Comparison of ENCODE assay signal across 12 mouse cellular contexts in the genomic region with DNA sequence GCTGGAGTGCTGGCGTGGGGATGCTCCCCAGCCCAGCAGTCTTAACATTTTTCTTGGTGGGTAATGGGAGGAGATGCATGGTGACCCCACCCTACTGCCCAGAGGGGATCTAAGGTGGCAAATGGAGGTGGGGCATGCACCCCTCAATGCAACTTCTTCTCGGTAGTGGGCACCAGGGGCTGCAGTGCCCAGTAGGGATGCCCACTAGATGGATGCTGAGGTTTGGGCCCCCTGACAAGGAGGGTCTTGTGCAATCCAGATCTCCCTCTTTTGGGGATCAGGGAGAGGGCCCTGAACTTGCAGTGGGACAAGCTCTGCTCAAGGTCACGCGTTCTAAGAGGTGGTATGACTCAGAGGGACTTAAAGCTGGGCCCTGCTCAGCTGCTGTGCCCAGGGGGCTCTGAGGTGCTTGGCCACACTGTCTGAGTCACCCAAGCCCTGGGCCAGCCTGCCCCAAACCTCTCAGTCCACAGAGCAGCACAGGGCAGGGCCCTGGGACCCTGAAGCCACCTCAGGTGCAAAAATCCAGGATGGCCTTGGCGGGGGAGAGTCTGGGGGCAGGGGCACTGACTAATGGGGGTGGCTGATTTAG. TPM values are rescaled to one million over a fixed set of nuclear protein-coding genes. Genes with fewer than 3 reads are reported as not detected.
DNase-seq lines count a peak whose midpoint lies in the region; ATAC-seq lines count a peak whose summit lies in the region.
"Had no signal": no experiment of that assay in that cellular context is flagged by ENCODE, and none has a peak within 500 bp of the region (broad histone marks: within the 10 kb centered on the region; RNA-seq: fewer than 3 reads in every experiment).

No protein-coding gene starts in this region.

- no peak overlapping the region for H3K4me3 ChIP-seq in kidney, embryonic 14.5 days (ENCODE audit: low read length)
- no peak overlapping the region for H3K4me3 ChIP-seq in embryonic facial prominence, embryonic 12.5 days
- peak overlapping the region; percentile 46 for H3K4me3 ChIP-seq in hindbrain, embryonic 12.5 days
- H3K4me3 ChIP-seq in neural tube, embryonic 12.5 days: peak overlapping the region; percentile 45

- H3K4me2 ChIP-seq in kidney, embryonic 14.5 days (replicated peaks; ENCODE audit: low read depth, low read length): no peak overlapping the region
- H3K4me2 ChIP-seq in embryonic facial prominence, embryonic 12.5 days (replicated peaks): peak overlapping the region; percentile 56; the same call in 1 of the 2 replicates
- H3K4me2 ChIP-seq in hindbrain, embryonic 12.5 days (replicated peaks): peak overlapping the region; percentile 78
- peak overlapping the region; percentile 71 for H3K4me2 ChIP-seq in neural tube, embryonic 12.5 days (replicated peaks)

- H3K27me3 ChIP-seq in kidney, embryonic 14.5 days (ENCODE audit: control insufficient read depth, insufficient read depth, low read length): peaks cover 26% of the 10 kb centered on the region
- peaks cover 45% of the 10 kb centered on the region for H3K27me3 ChIP-seq in embryonic facial prominence, embryonic 12.5 days
- peaks cover 45% of the 10 kb centered on the region for H3K27me3 ChIP-seq in hindbrain, embryonic 12.5 days
- peaks cover 44% of the 10 kb centered on the region for H3K27me3 ChIP-seq in neural tube, embryonic 12.5 days (replicated peaks)

- 0 out of 2 replicates have a peak overlapping the region, but pooled peaks have one; percentile 28 for H3K9ac ChIP-seq in kidney, embryonic 14.5 days (ENCODE audit: low read depth, low read length)
- H3K9ac ChIP-seq in embryonic facial prominence, embryonic 12.5 days: no peak overlapping the region
- peak overlapping the region; percentile 70 for H3K9ac ChIP-seq in hindbrain, embryonic 12.5 days
- peak overlapping the region; percentile 64 for H3K9ac ChIP-seq in neural tube, embryonic 12.5 days
- H3K9ac ChIP-seq: heart, embryonic 15.5 days; liver, embryonic 14.5 days had no signal

- H3K9me3 ChIP-seq in kidney, embryonic 14.5 days (ENCODE audit: control insufficient read depth, low read length): no peaks in the 10 kb centered on the region
- H3K9me3 ChIP-seq in embryonic facial prominence, embryonic 12.5 days: no peaks in the 10 kb centered on the region
- no peaks in the 10 kb centered on the region for H3K9me3 ChIP-seq in hindbrain, embryonic 12.5 days (replicated peaks)
- no peaks in the 10 kb centered on the region for H3K9me3 ChIP-seq in neural tube, embryonic 12.5 days
- H3K9me3 ChIP-seq: heart, embryonic 15.5 days had no signal

- H3K36me3 ChIP-seq in kidney, embryonic 14.5 days (ENCODE audit: control insufficient read depth, insufficient read depth, low read length): no peaks in the 10 kb centered on the region
- no peaks in the 10 kb centered on the region for H3K36me3 ChIP-seq in embryonic facial prominence, embryonic 12.5 days
- no peaks in the 10 kb centered on the region; the same call in 1 of the 2 replicates for H3K36me3 ChIP-seq in hindbrain, embryonic 12.5 days
- no peaks in the 10 kb centered on the region; the same call in 1 of the 2 replicates for H3K36me3 ChIP-seq in neural tube, embryonic 12.5 days
- H3K36me3 ChIP-seq: heart, embryonic 15.5 days had no signal

- 70% methylated on average over 5 of the region's 5 CpGs for WGBS in kidney, embryonic 14.5 days
- 78% methylated on average over 5 of the region's 5 CpGs for WGBS in embryonic facial prominence, embryonic 12.5 days
- 74% methylated on average over 5 of the region's 5 CpGs for WGBS in hindbrain, embryonic 12.5 days
- 75% methylated on average over 5 of the region's 5 CpGs for WGBS in neural tube, embryonic 12.5 days

- H3K4me1 ChIP-seq in kidney, embryonic 14.5 days (ENCODE audit: control insufficient read depth, insufficient read depth, low read length): 0 out of 2 replicates have a peak, but pooled peaks cover 7% of the 10 kb centered on the region
- peaks cover 5% of the 10 kb centered on the region; the same call in 1 of the 2 replicates for H3K4me1 ChIP-seq in embryonic facial prominence, embryonic 12.5 days
- H3K4me1 ChIP-seq in hindbrain, embryonic 12.5 days: peaks cover 12% of the 10 kb centered on the region
- H3K4me1 ChIP-seq in neural tube, embryonic 12.5 days: peaks cover 12% of the 10 kb centered on the region

- ATAC-seq in kidney, embryonic 14.5 days (ENCODE audit: low FRiP score, low TSS enrichment): no peak
- ATAC-seq in embryonic facial prominence, embryonic 12.5 days (ENCODE audit: insufficient number of reproducible peaks, insufficient read depth, low FRiP score, low TSS enrichment): no peak
- peak; percentile 34; the same call in 1 of the 2 replicates for ATAC-seq in hindbrain, embryonic 12.5 days (ENCODE audit: low FRiP score)
- ATAC-seq in neural tube, embryonic 12.5 days (ENCODE audit: low FRiP score, low read depth): no peak
- no peak for ATAC-seq in inflammation-experienced regulatory T-cells, adult 6 months

- no peak for DNase-seq in kidney, adult 8-10 months
- no peak for DNase-seq in adrenal gland, adult (ENCODE audit: inconsistent age in 2 of 2, low spot score in 1 of 2)
- no peak for DNase-seq in retina, embryonic 14.5 days (ENCODE audit: low spot score)
- DNase-seq: gastrocnemius, adult 2 months; kidney, adult 2 months had no signal

- H3K27ac ChIP-seq in kidney, embryonic 14.5 days (ENCODE audit: low read depth, low read length): no peak overlapping the region
- H3K27ac ChIP-seq in embryonic facial prominence, embryonic 12.5 days: no peak overlapping the region
- no peak overlapping the region for H3K27ac ChIP-seq in hindbrain, embryonic 12.5 days
- H3K27ac ChIP-seq in neural tube, embryonic 12.5 days: no peak overlapping the region
- H3K27ac ChIP-seq: gastrocnemius, adult 2 months; heart, embryonic 15.5 days; liver, embryonic 14.5 days had no signal

RNA-seq across cellular contexts. Expression of gene Diras1, which starts 1.0 kb away (rescaled TPM):
- polyA plus RNA-seq in kidney, embryonic 14.5 days (2014; fragmentation: Nextera tagmentation; extraction: Ambion mirVana): 0.37 TPM in 1 of 2 replicates, not detected in the other
- 1.9 and 2.1 TPM in 2 replicates for polyA plus RNA-seq in embryonic facial prominence, embryonic 12.5 days (2016; fragmentation: Nextera tagmentation; extraction: Ambion mirVana)
- 16.4 and 16.7 TPM in 2 replicates for polyA plus RNA-seq in hindbrain, embryonic 12.5 days (2016; fragmentation: Nextera tagmentation; extraction: Ambion mirVana)
- 16.6 and 16.8 TPM in 2 replicates for polyA plus RNA-seq in neural tube, embryonic 12.5 days (2016; fragmentation: Nextera tagmentation; extraction: Ambion mirVana)
- polyA plus RNA-seq in inflammation-experienced regulatory T-cells, adult 6 months (2017; shearing (Covaris generic)): not detected
- polyA plus RNA-seq: heart, embryonic 15.5 days; liver, embryonic 14.5 days had no signal

RNA-seq across cellular contexts. Expression of gene Gng7, which starts 9.7 kb away (rescaled TPM):
- 2.2 and 4.8 TPM in 2 replicates for polyA plus RNA-seq in kidney, embryonic 14.5 days (2014; fragmentation: Nextera tagmentation; extraction: Ambion mirVana)
- polyA plus RNA-seq in embryonic facial prominence, embryonic 12.5 days (2016; fragmentation: Nextera tagmentation; extraction: Ambion mirVana): 11.0 and 11.4 TPM in 2 replicates
- polyA plus RNA-seq in hindbrain, embryonic 12.5 days (2016; fragmentation: Nextera tagmentation; extraction: Ambion mirVana): 10.1 and 10.7 TPM in 2 replicates
- polyA plus RNA-seq in neural tube, embryonic 12.5 days (2016; fragmentation: Nextera tagmentation; extraction: Ambion mirVana): 11.2 and 14.0 TPM in 2 replicates
- not detected for polyA plus RNA-seq in inflammation-experienced regulatory T-cells, adult 6 months (2017; shearing (Covaris generic))

RNA-seq across cellular contexts. Expression of gene Slc39a3, which starts 12.8 kb away (rescaled TPM):
- 6.4 and 9.1 TPM in 2 replicates for polyA plus RNA-seq in kidney, embryonic 14.5 days (2014; fragmentation: Nextera tagmentation; extraction: Ambion mirVana)
- 21.8 and 21.9 TPM in 2 replicates for polyA plus RNA-seq in embryonic facial prominence, embryonic 12.5 days (2016; fragmentation: Nextera tagmentation; extraction: Ambion mirVana)
- polyA plus RNA-seq in hindbrain, embryonic 12.5 days (2016; fragmentation: Nextera tagmentation; extraction: Ambion mirVana): 33.8 and 37.0 TPM in 2 replicates
- polyA plus RNA-seq in neural tube, embryonic 12.5 days (2016; fragmentation: Nextera tagmentation; extraction: Ambion mirVana): 33.9 and 40.2 TPM in 2 replicates
- polyA plus RNA-seq in inflammation-experienced regulatory T-cells, adult 6 months (2017; shearing (Covaris generic)): 1 to 10 TPM; 2.4 to 5.0 (median 2.7) TPM

RNA-seq across cellular contexts. Expression of gene Sgta, which starts 35.5 kb away (rescaled TPM):
- 140 and 196 TPM in 2 replicates for polyA plus RNA-seq in kidney, embryonic 14.5 days (2014; fragmentation: Nextera tagmentation; extraction: Ambion mirVana)
- polyA plus RNA-seq in embryonic facial prominence, embryonic 12.5 days (2016; fragmentation: Nextera tagmentation; extraction: Ambion mirVana): 242 and 251 TPM in 2 replicates
- 259 and 269 TPM in 2 replicates for polyA plus RNA-seq in hindbrain, embryonic 12.5 days (2016; fragmentation: Nextera tagmentation; extraction: Ambion mirVana)
- 272 and 275 TPM in 2 replicates for polyA plus RNA-seq in neural tube, embryonic 12.5 days (2016; fragmentation: Nextera tagmentation; extraction: Ambion mirVana)
- 10 to 100 TPM; 66.4 to 86.5 (median 71.0) TPM for polyA plus RNA-seq in inflammation-experienced regulatory T-cells, adult 6 months (2017; shearing (Covaris generic))

RNA-seq across cellular contexts. Expression of gene Thop1, which starts 45.4 kb away (rescaled TPM):
- 50.6 and 58.9 TPM in 2 replicates for polyA plus RNA-seq in kidney, embryonic 14.5 days (2014; fragmentation: Nextera tagmentation; extraction: Ambion mirVana)
- polyA plus RNA-seq in embryonic facial prominence, embryonic 12.5 days (2016; fragmentation: Nextera tagmentation; extraction: Ambion mirVana): 68.2 and 71.3 TPM in 2 replicates
- polyA plus RNA-seq in hindbrain, embryonic 12.5 days (2016; fragmentation: Nextera tagmentation; extraction: Ambion mirVana): 57.5 and 58.0 TPM in 2 replicates
- polyA plus RNA-seq in neural tube, embryonic 12.5 days (2016; fragmentation: Nextera tagmentation; extraction: Ambion mirVana): 60.2 and 63.3 TPM in 2 replicates
- polyA plus RNA-seq in inflammation-experienced regulatory T-cells, adult 6 months (2017; shearing (Covaris generic)): 1 to 10 TPM; 1.9 to 2.7 (median 2.5) TPM

Comparison
In these comparisons a context has a peak if more than half of its experiments do, and no peak if none do; other contexts are left out.
1. H3K4me3 ChIP-seq: peak in hindbrain, embryonic 12.5 days (single experiment) and neural tube, embryonic 12.5 days (single experiment); none in kidney, embryonic 14.5 days (single experiment) and embryonic facial prominence, embryonic 12.5 days (single experiment).